Mouse (Mus musculus) T-cell, adult 2 months (primary cell): ENCODE results near the gene Frmd4b.
A peak's percentile ranks its signal among the peaks of the same experiment; 100 is the strongest.
"Not testable (repeated sequence)": the region's sequence is repeated elsewhere in the genome, so short reads cannot be mapped to it uniquely, and the experiment has no call there.

ENCODE experiments used
- DNase-seq: peaks from one replicate; pipeline ENCODE4 v3.0.0; 2022; ENCODE audit warnings: low spot score

The Frmd4b gene

GRCm38 (mm10) chr6:97289838-97290237 is 327.5 kb downstream of the Frmd4b start:
- no peak for DNase-seq

- no peak for DNase-seq
Measured at GRCm38 (mm10) chr6:97289316-97289820, 328.0 kb downstream of the Frmd4b start.

GRCm38 (mm10) chr6:97288047-97288855 is 329.1 kb downstream of the Frmd4b start:
- no peak for DNase-seq

- no peak for DNase-seq
Measured at GRCm38 (mm10) chr6:97286332-97286731, 331.0 kb downstream of the Frmd4b start.

DNA sequence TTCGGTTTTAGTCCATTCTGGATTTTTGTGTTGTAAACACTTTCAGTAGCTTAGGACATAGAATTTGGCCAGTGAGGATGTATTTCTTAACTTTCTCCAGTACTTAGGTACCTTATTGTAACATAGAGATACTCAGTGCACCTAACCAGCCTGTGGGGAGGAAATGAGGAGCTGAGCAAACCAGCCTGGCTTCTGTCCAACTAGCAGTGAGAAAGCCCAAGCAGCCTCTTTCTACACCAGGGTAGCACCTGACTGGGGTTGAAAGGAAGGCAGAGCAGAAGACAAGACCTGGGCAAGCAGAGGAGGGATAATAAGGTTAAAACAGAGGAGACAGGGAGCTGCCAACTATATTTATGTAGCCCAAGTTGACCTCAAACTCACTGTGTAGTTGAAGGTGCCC is 333.7 kb downstream of the Frmd4b start:
- DNase-seq: no peak

GRCm38 (mm10) chr6:97278878-97279277 is 338.5 kb downstream of the Frmd4b start:
- no peak for DNase-seq

DNA sequence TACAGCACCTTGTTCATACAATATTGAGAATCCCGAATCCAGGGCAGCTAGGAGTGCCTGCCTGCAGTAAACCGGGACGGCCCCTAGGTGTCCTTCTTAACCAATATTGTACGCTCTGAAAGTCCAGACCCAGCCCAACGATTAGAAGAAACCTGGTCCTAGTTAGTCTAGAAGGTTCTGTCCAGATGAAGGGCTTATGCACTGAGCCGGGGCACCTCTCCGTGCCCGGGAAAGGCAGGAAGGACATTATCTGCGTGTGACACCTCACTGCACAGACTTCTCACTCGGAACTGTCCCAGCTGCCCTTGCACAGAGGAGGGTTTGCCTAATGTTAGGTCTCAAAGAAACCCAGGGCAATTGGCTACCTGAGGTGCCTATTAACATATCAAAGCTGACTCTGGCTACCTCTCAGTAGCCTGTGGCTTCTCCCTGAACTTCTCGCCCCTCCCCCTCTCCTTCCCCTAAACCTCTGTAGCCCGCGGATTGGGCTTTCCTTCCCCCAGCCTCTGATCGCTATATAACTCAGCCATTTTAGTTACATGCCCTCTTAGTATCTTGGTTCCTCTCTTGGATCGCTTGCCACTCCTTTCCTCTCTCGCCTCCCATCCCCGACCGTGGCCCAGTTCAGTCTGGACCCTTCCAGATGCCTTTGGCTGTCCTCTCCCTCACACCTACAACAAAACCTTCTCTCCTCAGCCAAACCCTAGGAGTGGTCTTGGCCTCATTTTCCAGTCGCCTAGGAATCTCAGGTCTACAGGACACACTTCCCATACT is 339.1 kb downstream of the Frmd4b start:
- peak; percentile 57 for DNase-seq

DNA sequence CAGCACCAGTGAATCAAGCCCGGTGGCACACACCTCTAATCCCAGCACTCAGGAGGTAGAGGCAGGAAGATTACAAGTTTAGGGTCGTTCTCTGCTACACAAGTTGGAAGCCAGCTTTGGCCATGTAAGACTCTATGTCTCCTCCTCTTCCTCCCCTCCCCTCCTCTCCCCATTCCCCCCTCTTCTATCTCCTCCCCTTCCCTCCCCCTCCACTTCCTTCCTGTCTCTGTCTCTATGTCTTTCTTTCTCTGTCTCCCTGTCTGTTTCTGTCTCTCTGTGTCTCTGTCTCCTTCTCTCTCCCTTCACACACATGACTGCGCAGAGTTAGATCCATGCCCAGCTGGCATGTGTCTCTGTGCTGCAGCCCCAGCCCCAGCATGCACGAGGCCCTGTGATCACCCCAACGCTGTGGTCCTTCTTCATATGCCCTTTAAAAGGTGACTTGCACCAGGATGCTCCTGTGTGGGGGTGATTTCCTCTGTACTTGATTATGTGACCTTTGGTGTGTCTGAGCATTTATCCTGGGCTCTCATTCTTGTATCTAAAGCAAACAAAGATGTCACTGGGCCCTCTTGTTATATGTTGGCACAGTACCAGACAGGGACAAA is 340.3 kb downstream of the Frmd4b start:
- DNase-seq: peak; percentile 3

- DNase-seq: no peak
Measured at GRCm38 (mm10) chr6:97276366-97276765, 341.0 kb downstream of the Frmd4b start.

GRCm38 (mm10) chr6:97275760-97276159 is 341.6 kb downstream of the Frmd4b start:
- peak; percentile 23 for DNase-seq

DNA sequence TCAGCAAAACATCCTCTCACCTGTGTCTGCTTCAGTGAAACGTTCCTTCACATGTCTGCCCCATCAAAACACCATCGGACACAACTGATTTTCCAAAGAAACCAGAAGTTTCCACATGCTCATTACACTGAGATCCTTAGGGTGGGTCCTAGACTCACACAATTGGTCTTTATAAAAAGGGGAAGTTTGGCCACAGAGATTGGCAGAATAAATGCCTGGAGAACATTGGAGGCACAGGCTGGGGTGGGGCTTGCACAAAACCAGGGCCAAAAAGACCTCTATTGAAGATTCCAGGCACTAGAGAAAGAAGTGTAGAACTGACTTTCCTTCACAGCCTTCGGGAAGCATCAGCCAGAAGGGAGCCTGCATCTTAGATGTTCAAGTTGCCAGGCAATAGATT is 343.6 kb downstream of the Frmd4b start:
- no peak for DNase-seq

- DNase-seq: no peak
Measured at GRCm38 (mm10) chr6:97273058-97273710, 344.2 kb downstream of the Frmd4b start.

GRCm38 (mm10) chr6:97272349-97272748 is 345.0 kb downstream of the Frmd4b start:
- no peak for DNase-seq

- no peak for DNase-seq
Measured at GRCm38 (mm10) chr6:97269596-97269995, 347.7 kb downstream of the Frmd4b start.

- DNase-seq: no peak
Measured at GRCm38 (mm10) chr6:97267132-97267531, 350.2 kb downstream of the Frmd4b start.

- DNase-seq: no peak
Measured at GRCm38 (mm10) chr6:97266661-97267060, 350.7 kb downstream of the Frmd4b start.

DNA sequence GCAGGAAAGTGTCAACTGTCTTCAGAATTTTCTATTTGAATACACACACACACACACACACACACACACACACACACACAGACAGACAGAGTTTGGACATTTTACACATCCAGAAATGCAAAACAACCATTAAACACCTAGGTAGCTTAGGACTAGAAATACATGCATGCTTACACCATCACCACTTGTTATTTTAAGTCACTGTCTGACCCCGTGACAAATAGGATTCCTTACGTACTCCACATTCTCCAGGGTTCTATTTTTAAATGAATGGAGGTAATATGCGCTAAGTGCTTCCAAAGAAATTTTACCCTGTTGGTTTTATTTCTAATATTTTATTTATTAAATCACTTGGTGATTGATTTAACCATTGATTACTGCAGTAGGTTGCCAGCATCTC is 351.6 kb downstream of the Frmd4b start:
- DNase-seq: no peak

DNA sequence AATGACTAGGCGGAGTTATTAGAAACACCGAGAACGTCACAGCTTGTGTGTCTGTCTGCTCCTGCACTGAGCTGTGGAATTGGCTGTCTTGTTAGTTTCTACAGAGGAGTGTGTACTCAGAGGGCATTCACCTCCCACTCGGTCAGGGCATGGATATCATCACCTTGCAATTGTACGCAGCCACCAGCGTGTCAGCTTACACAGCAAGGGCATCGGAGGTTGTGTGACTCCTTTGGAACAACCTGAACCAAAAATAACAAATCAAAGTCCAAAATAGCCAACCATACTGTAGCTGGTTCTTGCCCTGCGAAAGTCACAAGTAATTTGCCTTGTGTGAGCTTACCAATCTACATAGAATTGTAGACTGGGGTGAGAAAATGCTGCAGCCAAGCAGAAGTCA is 352.1 kb downstream of the Frmd4b start:
- no peak for DNase-seq

GRCm38 (mm10) chr6:97263750-97264149 is 353.6 kb downstream of the Frmd4b start:
- not testable (repeated sequence) for DNase-seq

- DNase-seq: no peak
Measured at GRCm38 (mm10) chr6:97262229-97262628, 355.1 kb downstream of the Frmd4b start.

DNA sequence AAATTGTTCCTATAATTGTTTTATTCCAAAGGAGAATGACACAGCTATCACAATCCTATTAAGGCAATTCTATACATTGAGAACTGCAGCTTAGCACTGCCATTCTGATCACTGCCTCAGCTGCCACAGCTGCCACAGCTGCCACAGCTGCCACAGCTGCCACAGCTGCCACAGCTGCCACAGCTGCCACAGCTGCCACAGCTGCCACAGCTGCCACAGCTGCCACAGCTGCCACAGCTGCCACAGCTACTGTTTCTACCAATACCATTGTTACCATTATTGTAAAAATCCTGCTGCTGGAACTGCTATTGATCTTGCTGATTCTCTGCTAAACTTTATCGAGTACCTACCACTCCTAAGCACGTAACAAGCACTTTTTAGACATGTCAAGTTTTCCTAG is 357.4 kb downstream of the Frmd4b start:
- DNase-seq: not testable (repeated sequence)

DNA sequence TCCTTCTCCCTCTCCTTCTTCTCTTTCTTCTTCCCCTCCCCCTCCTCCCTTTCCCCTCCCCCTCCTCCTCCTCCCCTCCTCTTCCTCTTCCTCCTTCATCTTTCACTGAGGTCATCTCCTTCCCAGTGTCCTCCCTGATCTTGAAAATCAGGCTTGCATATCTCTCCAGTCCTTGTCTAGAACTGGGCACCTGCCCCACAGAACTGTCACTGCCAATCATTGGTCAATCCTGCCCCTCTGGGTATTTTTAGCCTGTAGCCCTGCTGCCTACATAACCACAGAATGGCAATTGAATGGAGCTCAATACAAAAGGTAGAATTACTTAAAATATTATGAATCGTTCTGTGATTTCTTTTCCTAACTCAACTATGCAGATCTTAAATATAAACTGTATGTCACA is 358.9 kb downstream of the Frmd4b start:
- DNase-seq: no peak
